Mouse (Mus musculus): Measurements from ENCODE around the gene Tti1.
A peak's percentile ranks its signal among the peaks of the same experiment; 100 is the strongest.
"Not testable (repeated sequence)": the region's sequence is repeated elsewhere in the genome, so short reads cannot be mapped to it uniquely, and the experiment has no call there.

Tti1 gene

DNA sequence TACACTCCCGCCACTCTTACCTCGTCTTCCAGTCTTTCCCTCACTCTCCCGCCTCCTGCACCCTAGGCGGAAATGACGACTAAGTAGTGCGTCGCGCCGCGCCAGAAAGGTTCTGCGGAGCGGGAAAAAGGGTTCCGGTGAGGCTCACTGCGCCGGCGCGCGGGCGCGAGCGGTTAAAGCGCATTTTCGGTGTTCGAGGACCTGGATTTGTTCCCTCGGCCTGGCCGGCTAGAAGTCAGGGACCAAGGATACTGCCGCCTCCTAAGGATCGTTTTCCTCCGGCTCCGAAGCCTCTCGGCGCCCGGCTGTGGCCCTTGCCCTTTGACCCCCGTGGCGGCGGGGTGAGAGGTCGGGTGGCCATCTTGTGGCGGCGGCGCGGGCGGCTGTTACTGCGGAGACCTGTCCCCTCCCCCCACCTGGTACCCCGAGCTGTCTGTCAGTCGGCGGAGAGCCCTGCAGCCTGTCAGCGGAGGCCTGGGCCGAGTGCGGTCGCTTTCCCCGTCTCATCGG lies at the start of gene Tti1, which contains the start of gene Rprd1b:
Gene Tti1, minus strand, starts transcription at position 80 of the 510 bp plus-strand sequence.
Gene Rprd1b, plus strand, starts transcription at position 144 of the 510 bp plus-strand sequence.
- peak; percentile 72 for DNase-seq (ENCODE audit: low spot score)

DNA sequence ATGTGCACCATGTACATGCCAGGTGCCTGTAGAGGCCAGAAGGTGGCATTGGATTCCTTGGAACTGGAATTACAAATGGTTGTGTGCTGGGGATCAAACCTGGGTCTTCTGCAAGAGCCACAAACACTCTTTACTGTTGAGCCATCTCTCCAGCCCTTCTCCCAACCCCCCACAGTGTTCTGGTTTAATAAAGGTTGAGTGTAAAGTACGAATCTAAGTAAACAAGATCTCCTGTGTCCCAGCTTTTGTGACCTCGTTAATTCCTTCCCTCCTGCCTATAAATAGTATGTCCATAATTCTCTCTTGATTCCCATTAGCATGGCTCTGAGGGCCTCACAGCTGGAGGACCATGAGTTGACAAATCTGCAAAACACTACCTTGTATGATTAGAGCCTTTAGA lies 49.7 kb upstream of the Tti1 start:
- DNase-seq (ENCODE audit: low spot score) = no peak

DNA sequence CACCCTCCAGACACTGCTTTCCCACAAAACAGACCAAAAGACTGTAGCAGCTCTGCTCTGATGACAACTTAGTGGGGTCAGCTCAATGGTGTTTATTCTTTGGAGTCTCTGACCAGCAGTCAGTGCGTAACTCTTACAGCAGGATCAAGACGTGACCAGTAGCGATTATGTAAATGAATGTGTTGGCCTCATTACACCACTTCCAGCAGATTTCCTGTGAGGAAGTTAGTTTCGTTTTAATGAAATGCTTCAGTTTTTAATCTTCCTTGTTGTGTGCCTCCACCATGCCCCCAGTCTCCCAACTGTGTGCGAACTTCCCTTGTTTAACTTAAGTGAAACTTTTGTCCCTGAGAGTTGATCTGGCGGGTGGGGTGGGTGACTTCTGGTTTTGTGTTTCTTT lies 48.5 kb upstream of the Tti1 start:
- no peak for DNase-seq (ENCODE audit: low spot score)

DNA sequence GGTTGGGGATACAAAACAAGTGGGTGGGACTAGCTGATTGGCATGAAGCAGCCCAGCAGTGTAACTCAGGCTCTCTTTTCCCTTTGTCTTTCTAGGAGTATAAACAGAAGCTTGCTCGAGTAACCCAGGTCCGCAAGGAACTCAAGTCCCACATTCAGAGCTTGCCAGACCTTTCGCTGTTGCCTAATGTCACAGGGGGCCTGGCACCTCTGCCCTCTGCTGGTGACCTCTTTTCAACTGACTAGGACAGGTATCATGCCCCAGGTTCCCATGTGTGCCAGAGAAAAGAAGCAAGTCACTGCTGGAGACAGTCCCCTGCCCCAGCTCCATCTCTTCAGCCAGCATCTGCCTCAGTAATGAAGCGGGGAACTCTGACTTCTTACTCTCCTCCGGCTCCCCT lies 46.6 kb upstream of the Tti1 start:
- DNase-seq (ENCODE audit: low spot score) = no peak

DNA sequence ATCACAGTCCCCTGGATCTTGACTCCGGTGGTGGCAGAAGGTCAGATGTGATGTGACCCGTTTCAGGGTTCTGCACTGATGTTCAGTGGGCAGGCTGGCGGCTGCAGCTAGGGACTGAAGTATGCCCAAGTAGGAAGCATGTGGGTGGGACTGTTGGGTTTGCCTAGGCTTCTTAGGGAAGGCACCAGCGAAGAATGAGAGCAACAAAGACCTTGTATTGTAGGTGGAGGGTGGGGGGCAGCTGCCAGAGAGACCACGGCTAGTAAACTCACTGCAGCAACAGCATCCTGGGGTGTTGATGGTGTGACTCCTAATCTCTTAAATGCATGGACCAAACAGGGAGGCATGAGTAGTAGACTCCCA lies 43.4 kb upstream of the Tti1 start:
- no peak for DNase-seq (ENCODE audit: low spot score)

DNA sequence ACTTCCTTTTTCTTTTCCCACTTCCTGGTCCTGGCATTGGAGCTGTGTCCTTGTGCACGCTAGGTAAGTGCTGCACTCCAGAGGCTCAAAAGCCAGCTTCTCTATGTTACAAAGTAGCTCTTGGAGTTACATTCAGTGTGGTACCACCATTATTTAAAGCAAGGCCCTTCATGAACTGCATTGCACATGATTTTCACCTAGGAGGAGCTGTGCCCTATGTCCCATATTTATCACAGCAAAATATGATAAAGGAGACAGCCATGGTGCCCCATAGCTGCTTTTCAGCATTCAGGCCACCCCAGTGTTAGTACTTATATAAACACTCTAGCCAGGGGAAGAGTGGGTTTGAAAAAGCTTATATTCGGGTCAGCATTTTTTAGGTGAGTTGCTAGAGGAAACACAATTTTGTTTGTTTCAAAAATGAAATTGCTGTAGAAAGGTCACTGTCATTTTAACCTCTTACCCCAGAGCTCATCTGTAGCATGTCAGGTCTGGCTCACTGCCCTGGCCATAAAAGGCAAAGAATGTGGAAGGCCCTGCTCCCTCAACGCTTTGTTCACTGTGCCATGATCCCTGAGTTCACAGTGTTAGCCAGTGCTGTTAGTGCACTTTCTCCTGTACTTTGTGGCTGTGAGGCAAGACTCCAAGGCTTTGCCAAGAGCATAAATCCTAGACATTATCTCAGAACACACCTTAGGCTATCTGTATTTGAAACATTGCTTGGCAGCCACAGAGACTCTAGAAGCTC lies 42.8 kb upstream of the Tti1 start:
- no peak for DNase-seq (ENCODE audit: low spot score)

DNA sequence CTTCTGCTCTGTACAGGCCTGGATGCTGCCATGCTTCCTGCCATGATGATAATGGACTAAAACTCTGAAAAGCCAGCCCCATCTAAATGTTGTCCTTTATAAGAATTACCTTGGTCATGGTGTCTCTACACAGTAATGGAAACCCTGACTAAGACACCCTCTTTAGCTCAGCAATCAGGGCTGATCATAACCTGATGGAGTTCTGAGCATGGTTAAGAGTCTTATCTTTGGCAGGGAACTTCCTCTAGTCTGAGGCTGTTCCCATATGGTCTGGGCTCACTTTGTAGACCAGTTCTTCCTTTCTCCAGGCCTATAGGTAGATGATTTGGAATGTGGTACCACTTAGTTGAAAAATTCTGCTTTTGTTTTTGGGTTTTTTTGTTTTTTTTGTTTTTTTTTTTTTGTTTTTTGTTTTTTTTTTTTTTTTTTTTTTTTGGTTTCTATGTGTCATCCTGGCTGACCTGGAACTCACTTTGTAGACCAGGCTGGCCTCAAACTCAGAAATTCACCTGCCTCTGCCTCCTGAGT lies 40.3 kb upstream of the Tti1 start:
- no peak for DNase-seq (ENCODE audit: low spot score)

DNA sequence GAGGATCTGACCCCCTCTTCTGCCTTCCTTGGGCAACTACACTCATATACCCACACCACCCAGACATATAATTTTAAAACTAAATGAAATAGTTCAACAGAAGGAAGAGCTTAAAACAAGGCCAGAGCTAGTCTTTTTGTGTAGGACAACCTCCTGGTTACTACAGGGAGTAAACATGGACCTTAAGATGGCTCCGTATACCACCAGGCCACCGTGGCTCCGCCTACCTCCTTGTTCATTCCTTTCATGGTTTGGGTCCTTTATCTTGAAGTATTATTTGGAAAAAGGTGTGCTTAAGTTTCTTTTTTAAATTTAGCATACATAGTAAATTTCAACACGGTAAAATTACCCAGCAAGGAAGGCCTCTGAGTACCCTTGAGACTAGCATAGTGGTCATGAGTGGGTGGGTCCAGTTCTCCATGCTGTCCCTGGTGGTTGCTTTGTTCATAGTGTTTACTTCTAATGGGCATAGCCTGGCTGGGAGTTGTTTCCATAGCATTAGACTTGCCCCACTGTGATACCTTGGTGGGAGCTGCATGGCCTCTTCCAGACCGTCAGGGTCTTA lies 39.1 kb upstream of the Tti1 start:
- no peak for DNase-seq (ENCODE audit: low spot score)

DNA sequence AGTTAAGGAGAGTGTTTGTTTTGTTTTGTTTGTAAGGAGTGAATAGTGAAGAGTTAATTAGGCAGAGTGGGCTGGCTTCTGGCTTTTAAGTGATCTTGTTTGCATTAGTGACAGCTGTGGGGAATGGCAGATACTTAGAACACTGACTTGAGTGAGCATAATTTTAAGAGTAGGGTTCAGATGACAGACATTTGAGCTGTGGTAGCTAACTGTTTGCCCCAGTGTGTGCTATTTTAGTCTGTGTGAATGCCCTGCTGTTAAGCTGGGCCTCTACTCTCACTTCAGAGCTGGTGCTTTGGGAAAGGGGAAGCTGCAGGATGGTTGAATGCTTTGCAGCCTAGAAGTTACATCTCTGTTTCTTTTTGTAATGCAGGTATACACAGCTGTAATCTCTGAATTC lies 38.2 kb upstream of the Tti1 start:
- no peak for DNase-seq (ENCODE audit: low spot score)

DNA sequence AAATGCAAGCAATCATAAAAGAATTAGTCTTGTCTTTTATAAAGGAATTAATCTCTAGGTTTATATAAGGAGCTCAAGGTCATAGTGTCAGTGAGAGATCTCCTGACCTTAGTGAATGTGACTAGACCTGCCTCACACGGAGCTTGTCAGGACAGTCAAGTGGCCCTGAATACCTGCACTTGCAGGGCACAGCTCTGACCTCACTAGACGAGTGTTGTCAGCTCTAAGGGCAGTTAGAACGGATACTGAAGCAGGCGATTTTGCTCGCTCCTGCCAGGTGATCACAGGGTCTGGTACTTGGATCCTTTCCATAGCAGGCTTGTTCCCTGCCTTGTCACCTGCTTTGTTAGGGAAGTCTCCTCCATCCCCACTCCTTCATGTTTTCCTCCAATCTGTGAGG lies 36.8 kb upstream of the Tti1 start:
- DNase-seq (ENCODE audit: low spot score) = no peak

DNA sequence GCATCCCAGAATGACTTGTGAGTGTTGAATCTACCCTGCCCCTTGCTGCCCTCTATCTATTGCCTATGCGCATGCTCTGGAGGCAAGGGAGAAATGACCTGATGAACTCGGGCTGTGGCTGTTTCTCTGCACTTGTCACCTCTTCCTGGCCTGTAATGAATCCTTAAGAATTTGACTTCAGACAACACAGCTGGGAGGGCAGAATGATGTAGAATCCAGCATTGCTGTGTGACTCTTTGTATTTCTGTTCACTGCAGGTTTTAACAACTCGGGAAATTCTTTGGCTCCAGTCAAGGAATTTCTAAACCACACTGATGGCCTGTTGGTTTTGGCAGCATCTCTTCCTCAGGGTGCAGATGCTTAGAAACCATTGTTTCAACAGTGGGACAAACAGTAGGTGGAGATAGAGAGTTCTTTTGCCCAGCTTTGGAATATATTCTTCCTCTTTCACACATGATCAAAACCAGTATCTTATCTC lies 36.4 kb upstream of the Tti1 start:
- peak; percentile 18 for DNase-seq (ENCODE audit: low spot score)

DNA sequence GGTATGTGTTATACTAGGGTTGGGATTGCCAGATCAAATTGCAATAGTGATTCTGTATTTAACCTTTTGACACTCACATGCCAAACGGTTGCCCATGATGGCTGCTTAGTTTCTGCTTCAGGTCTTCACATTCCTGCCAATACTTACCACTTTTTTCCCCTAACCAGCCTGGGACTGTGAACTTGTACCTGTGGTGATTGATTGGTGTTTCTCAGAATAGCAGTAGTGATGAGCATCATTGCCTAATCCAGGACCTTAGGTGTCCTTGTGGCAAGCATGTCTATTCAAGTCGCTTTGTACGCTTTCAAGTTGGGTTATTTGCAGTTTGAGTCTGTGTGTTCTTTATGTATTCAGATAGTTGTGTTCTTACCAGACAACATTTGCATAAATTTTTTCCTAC lies 34.8 kb upstream of the Tti1 start:
- no peak for DNase-seq (ENCODE audit: low spot score)

DNA sequence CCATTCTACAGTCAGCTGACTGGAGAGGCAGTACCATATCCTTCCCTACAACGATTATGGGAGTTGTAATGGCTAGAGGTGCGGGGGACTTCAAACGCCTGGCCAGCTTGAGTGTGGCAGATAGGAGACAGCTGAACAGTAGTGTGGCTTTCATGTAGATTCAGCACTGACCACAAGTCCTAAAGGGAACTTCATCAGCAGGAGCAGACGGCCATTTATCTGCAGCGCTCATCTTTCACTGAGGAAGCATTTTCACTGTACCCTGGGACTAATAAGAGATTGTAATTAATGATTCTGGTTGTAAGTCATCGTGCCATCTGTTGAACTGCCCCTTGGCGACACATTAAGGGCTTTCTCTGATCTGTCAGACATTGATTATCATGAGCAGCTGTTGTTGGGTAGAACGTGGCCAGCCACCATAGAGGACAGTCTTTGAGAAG lies 31.5 kb upstream of the Tti1 start:
- no peak for DNase-seq (ENCODE audit: low spot score)

DNA sequence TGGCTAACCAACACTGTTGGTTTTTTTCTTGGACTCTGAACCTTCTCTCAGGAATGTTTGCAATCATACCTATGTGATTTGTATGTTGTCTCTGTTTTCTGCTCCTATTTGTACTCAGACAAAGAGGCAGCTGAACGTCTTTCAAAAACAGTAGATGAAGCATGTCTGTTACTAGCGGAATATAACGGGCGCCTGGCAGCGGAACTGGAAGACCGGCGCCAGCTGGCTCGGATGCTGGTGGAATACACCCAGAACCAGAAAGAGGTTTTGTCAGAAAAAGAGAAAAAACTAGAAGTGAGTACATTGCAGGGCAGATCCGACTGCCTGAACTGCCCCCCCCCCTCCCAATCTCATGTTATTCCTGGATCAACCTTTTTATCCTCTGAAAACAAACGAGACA lies 30.3 kb upstream of the Tti1 start:
- peak; percentile 38 for DNase-seq (ENCODE audit: low spot score)

DNA sequence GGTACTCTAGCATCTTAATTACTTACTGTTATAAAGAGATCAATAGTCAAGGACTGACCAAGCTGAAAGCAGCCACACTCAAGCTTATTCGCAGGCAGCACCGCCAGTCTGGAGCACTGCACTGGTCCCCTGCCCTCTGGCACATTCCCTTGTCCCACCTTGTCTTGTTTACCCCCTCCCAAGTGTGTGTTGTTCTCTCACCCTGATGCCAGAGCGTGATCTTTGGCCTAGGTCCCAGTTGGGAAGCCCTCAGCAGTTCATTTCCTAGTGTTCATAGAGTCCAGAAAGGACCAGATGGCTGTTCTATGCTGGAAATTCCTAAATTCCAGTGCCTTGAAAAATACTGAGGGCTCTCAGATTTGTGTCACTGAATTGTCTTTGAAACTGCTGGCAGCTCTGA lies 28.8 kb upstream of the Tti1 start:
- no peak for DNase-seq (ENCODE audit: low spot score)

DNA sequence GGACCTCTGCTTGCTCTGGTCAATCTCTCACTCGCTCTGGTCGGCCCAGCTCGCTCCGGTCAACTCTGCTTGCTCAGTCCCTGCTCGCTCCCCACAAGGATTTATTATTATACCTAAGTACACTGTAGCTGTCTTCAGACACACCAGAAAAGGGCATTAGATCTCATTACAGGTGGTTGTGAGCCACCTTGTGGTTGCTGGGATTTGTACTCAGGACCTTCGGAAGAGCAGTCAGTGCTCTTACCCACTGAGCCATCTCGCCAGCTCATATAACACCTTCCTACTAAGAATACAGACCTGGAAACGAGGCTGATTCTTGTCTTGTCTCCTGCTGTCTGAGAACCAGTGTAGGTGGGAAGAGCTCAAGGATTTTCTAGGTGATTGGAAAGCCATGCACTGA lies 27.1 kb upstream of the Tti1 start:
- not testable (repeated sequence) for DNase-seq (ENCODE audit: low spot score)

DNA sequence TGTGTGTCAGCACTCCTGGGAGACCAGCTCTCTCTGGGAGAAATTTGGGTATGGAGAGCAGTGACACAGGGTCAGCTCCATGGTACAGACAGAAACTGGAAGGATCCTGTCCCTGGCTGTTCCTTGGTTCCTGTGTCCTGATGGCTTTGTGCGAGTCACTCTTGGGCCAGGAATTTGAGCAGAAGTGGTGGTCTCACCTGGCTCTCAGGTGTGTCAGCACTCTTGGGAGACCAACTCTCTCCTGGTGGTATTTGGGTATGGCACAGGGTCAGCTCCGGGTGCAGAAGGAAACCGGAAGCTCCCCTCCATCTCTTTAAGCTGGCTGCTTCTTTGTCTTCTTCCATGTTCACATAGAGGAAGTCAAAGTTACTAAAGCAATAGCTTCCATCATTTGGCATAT lies 26.4 kb upstream of the Tti1 start:
- DNase-seq (ENCODE audit: low spot score) = no peak

DNA sequence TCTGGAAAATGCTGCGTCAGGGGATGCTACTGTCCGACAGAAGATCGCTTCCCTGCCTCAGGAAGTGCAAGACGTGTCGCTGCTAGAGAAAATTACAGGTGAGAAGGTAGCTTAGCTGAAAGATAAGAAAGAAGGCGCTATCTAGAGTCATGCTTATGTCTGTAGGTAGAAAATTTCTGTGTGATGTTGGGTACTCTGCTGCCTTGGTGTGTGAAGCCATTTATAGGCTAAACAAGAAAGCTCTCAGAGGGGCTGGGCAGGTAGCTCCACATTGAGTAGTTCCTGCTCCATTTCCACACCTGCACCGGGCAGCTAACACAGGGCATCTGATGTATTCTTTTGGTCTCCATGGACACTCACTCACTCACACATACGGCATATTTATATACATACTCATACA lies 21.9 kb upstream of the Tti1 start:
- DNase-seq (ENCODE audit: low spot score) = no peak

DNA sequence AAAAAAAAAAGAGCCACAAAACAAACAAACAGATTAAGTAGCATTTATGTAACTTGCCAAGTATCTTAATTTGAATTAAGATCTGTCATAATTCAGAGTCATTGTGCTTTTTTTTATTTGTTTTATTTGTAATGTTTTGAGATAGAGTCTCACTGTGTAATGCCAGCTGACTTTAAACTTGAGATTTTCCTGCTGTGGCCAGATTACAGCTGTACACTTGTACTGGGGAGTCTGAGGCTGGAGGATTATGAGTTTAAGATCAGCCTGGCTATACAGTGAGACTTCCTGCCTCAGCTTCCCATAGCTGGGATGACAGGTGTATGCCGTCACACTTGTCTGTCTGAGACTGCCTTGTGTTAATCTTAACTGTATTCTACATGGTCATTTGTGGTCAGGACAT lies 20.5 kb upstream of the Tti1 start:
- no peak for DNase-seq (ENCODE audit: low spot score)

DNA sequence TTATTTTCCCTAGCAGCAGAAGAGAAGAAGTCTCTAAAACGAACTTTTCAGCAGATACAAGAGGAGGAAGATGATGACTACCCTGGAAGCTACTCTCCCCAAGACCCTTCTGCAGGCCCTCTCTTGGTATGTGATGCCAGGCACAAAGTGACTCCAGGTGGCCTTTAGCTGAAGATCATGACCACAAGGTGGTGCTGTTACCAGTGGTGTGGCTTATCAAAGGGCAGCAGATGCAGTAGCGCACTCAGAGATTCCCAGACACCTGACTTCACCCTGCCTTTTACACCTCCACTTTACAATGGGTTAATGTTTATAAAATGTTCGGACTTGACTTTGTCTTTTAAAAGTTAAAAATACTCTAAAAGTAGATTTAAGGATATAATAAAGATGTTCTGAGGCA lies 19.7 kb upstream of the Tti1 start:
- DNase-seq (ENCODE audit: low spot score) = peak; percentile 25

DNA sequence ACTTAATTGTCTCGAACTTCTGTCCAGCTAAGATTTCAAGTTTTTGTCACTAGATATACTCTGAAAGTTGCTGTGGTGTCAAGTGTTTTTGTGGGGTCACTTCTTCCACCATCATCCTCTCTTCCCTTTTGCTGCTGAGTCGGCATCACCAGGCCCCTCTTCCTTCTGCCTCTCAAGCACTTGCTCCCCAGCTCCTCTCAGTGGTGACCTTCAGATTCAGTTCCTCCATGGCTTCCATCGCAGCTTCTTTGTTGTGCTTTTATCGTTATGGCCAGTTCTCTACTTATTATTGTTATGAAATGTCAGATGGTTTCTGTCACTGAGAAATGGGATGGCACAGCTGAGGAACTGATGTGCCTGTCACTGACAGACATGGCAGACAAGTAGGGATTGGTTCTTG lies 18.0 kb upstream of the Tti1 start:
- no peak for DNase-seq (ENCODE audit: low spot score)

DNA sequence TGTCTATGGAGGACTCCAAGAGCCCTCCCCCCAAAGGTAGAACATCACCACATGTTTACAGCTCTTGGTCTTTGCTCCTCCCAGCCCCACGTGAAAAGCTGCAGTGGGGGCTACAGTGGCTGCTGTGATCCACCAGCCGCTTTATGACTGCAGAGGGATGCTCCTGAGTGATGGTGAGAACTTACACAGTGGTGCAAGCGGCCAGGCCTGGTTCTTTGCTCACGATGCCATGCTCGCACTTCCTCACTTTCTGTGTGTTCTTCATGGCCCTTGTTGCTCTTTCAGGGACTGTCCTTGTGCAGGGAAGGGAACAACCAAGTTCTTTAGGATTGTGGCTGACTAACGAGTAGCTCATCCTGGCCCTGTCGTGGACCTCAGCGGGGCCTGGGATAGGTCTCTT lies 15.3 kb upstream of the Tti1 start:
- DNase-seq (ENCODE audit: low spot score) = no peak

DNA sequence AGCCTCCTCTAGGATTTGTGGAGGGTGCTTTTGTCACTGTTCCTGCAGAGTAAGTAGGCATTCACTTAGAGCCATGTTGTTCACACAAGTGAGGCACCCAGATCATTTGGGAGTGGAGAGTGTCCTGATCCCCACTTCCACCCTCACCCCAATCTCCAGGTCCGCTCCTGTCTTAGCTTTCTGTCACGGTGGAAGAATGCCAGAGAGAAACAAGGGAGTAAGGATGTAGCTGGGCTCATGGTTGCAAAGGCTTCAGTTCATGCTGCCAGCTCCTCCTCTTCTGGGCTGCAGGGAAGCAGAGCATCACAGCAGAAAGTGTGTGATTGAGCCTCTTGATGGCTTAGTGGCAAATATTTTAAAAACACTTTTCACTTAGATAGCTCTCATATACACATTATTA lies 12.2 kb upstream of the Tti1 start:
- no peak for DNase-seq (ENCODE audit: low spot score)

DNA sequence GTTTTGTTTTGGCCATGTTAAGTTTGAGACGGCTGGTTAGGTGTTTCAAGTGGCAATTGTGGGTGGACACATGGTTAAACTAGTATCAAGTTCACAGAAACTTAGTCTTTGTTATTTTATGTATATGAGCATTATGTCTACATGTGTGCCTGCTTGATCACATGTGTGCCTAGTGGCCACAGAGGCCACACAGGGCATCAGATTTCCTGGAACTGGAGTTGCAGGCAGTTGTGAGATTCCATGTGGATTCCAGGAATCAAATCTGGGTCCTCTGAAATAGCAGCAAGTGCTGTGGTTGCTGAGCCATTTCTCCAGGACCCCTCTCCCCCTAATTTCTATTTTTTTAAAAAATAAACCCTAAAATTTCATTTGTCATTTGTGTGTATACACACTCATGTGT lies 11.4 kb upstream of the Tti1 start:
- no peak for DNase-seq (ENCODE audit: low spot score)

Measured in layer of hippocampus, adult 9-10 months (tissue).